Mouse (Mus musculus) midbrain, embryonic 15.5 days (tissue): Measurements from ENCODE around the gene Angel1. TPM values are rescaled to one million over a fixed set of nuclear protein-coding genes. Genes with fewer than 3 reads are reported as not detected.

Experiments
- ATAC-seq: fragments of 200-750 bp; cut with Nextera tagmentation; replicated peaks from 2 replicates; pipeline ENCODE4 v1.8.0; 2017; ENCODE audit warnings: moderate TSS enrichment
- H3K27ac ChIP-seq: fragments of 300-500 bp; sonication (generic); 2 replicates; pipeline ENCODE4 v1.5.1; 2015; ENCODE audit warnings: mild to moderate bottlenecking, inconsistent platforms
- H3K27me3 ChIP-seq: fragments of 300-500 bp; sonication (generic); replicated peaks from 2 replicates; pipeline ENCODE4 v1.6.1; 2015; ENCODE audit warnings: inconsistent platforms
- H3K36me3 ChIP-seq: fragments of 300-500 bp; sonication (generic); replicated peaks from 2 replicates; pipeline ENCODE4 v1.6.1; 2015; ENCODE audit warnings: inconsistent platforms
- H3K4me1 ChIP-seq: fragments of 300-500 bp; sonication (generic); 2 replicates; pipeline ENCODE4 v1.6.1; 2015; ENCODE audit warnings: inconsistent platforms
- H3K4me2 ChIP-seq: fragments of 300-500 bp; sonication (generic); 2 replicates; pipeline ENCODE4 v1.6.1; 2015; ENCODE audit warnings: inconsistent platforms, mild to moderate bottlenecking, moderate library complexity
- H3K4me3 ChIP-seq: fragments of 300-500 bp; sonication (generic); 2 replicates; pipeline ENCODE4 v1.5.1; 2015; ENCODE audit warnings: mild to moderate bottlenecking, inconsistent platforms
- H3K9ac ChIP-seq: fragments of 300-500 bp; sonication (generic); 2 replicates; pipeline ENCODE4 v1.6.1; 2015; ENCODE audit warnings: mild to moderate bottlenecking, inconsistent platforms
- H3K9me3 ChIP-seq: fragments of 300-500 bp; sonication (generic); 2 replicates; pipeline ENCODE4 v1.6.1; 2016; ENCODE audit warnings: inconsistent platforms
- WGBS: fragments of 180-500 bp; shearing (Covaris S2); methylation state at CpG from one replicate; pipeline ENCODE4 v1.1.7; 2015; ENCODE audit warnings: mixed read lengths; 5-methylcytosine and 5-hydroxymethylcytosine counted together
- polyA plus RNA-seq: library from polyadenylated mRNA; unstranded; fragments of >200 nt; fragmentation: Nextera tagmentation; extraction: Ambion mirVana; gene quantifications from 2 replicates; pipeline ENCODE4 v1.2.1, GENCODE M21; 2015

The Angel1 gene
- polyA plus RNA-seq, 1 experiment from 2014 or later, result 12.8 TPM

DNA sequence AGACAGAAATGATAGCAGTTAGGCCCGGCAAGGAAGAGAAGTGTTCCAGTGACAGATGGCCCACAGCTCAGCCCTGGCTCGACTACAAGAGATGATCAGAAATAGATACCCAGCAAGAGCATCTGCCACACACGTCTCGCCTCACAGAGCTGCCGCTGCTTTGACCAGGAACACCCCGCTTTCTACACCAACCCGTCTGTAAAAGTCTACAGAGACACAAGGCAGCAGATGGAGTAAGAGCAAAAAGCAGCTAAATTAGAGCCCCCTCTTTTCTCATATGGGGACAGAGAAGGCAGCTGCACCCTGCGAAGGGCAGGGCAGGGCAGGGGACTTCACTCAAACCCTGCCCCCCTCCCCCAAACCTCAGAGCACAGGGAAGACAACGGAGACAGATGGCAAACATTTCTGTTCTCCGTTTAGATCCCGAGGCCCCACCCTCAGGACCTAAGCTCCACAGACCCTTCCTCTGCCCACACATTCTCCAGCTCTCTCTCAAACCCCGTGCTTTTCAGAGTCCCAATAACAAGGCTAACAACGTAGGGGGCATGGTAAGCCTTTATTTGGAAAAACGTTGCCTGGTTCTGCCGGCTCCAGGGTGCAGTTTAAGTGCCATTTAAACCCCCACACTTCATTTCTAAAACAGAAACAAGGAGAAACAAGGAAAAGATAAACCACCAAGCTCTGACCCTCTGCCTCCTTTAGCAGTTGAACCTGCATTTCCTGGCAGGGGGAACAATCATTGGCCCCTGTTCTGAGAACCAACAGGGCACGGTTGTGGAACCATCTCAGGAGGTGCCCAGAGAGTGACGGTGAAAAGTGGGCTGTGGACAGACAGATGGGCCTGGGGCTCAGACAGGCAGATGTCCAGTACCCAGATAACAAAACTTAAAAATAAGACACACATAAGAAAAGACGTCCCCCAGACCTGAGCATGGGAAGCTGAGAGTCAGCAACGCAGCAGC, 26.0 kb downstream of the Angel1 start:
- ATAC-seq, result peak; percentile 46; the same call in 1 of the 2 replicates
- Histone ChIP-seq H3K4me2 (no peak overlapping the region), H3K9me3 (no peaks in the 10 kb centered on the region), H3K4me3 (no peak overlapping the region), H3K4me1 (peaks cover 12% of the 10 kb centered on the region), H3K27ac (peak overlapping the region; percentile 35), H3K27me3 (no peaks in the 10 kb centered on the region), H3K9ac (no peak overlapping the region), H3K36me3 (peaks cover 12% of the 10 kb centered on the region)
- WGBS, result 21% methylated on average over 19 of the region's 19 CpGs

DNA sequence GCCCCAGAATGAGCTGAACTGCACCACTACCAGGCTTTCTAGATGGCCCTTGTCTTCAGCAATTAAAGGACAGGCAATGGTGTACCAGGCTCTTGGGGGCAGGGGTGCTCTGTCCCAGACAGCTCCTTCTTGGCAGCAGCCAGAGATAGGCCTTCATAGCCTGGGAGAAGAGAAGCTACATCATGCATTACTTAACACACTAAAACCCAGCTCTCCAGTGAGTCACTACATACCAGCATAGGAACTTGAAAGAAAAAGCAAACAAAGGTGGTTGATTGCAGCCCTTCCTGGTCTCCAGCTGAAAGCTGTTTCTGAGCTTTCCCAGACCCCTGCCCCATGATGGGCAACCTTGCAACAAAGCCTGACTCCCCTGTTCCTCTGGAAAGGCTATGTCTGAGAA, 27.7 kb downstream of the Angel1 start:
- ATAC-seq, result no peak
- Histone ChIP-seq H3K4me3 (no peak overlapping the region), H3K9ac (no peak overlapping the region), H3K4me1 (peaks cover 12% of the 10 kb centered on the region), H3K27me3 (no peaks in the 10 kb centered on the region), H3K4me2 (no peak overlapping the region), H3K9me3 (no peaks in the 10 kb centered on the region), H3K36me3 (peaks cover 18% of the 10 kb centered on the region), H3K27ac (no peak overlapping the region)

DNA sequence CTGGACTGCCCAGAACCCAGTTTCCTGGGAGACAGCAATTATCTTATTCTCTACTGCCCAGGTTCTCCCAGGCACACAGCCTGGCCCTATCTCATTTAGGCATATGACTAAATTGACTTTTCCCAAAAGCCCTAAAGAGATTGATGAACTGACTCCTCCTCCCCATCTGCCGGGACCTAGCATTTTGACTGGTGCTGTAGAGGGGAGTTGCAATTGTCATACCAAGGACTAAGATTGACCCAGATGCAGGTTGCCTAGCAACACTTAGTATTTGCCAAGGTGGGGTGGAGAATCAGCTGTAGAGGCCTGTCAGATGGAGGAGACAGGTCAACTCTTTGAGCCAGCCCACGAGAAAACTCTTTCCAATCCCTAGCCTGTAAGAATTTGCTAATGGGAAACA, 28.3 kb downstream of the Angel1 start:
- no peaks in the 10 kb centered on the region for H3K9me3 ChIP-seq
- H3K27ac ChIP-seq, result no peak overlapping the region
- H3K4me3 ChIP-seq, result no peak overlapping the region
- no peaks in the 10 kb centered on the region for H3K27me3 ChIP-seq
- H3K4me1 ChIP-seq, result peaks cover 12% of the 10 kb centered on the region
- H3K9ac ChIP-seq, result no peak overlapping the region
- H3K4me2 ChIP-seq, result no peak overlapping the region
- WGBS, result 44% methylated on average over 2 of the region's 2 CpGs
- ATAC-seq, result no peak
- peaks cover 18% of the 10 kb centered on the region for H3K36me3 ChIP-seq

DNA sequence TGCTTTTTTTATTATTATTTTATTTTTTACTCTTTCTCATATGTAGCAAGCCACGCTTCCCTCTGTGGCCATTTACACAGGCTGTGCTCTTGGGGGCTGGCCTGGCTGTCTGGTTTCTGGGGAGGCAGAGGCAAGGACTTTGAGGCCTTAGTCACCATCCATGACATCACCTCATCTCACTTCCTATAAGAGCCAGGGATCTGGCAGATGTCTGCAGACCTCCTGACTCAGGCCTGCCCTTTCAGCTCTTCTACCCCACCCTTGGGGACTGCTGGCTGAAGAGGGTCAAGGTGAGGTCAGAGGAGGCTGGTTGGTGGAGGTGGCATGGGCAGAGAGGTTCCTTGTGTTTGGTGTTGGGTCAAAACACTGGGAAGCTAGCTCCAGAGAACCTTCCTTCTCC, 31.8 kb downstream of the Angel1 start:
- H3K4me2 ChIP-seq, result no peak overlapping the region
- H3K36me3 ChIP-seq, result peaks cover 32% of the 10 kb centered on the region
- 93% methylated on average over 1 of the region's 1 CpGs for WGBS
- no peak overlapping the region for H3K9ac ChIP-seq
- no peaks in the 10 kb centered on the region for H3K9me3 ChIP-seq
- ATAC-seq, result no peak
- no peaks in the 10 kb centered on the region for H3K27me3 ChIP-seq
- H3K4me1 ChIP-seq, result peaks cover 2% of the 10 kb centered on the region
- no peak overlapping the region for H3K27ac ChIP-seq
- H3K4me3 ChIP-seq, result no peak overlapping the region

DNA sequence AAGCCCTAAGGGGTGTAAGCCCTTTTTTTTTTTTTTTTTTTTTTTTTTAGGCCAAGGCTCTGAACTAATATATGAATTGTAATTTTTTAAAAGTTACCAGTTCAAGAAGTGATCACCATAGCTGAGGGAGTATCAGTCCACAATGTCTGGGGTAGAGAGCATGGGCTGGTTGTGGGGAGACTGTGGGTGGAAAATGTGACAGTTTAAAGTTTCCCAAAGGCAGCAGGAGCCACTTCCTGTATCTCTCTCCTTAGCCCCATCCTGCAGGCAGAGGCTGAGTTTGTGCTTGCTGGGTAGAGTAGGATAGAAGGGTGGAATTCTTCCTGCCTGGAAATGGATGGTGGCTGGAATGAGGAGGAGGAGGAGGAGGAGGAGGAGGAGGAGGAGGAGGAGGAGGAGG, 32.9 kb downstream of the Angel1 start:
- H3K36me3 ChIP-seq, result peaks cover 39% of the 10 kb centered on the region
- no peak overlapping the region for H3K4me3 ChIP-seq
- H3K4me2 ChIP-seq, result no peak overlapping the region

DNA sequence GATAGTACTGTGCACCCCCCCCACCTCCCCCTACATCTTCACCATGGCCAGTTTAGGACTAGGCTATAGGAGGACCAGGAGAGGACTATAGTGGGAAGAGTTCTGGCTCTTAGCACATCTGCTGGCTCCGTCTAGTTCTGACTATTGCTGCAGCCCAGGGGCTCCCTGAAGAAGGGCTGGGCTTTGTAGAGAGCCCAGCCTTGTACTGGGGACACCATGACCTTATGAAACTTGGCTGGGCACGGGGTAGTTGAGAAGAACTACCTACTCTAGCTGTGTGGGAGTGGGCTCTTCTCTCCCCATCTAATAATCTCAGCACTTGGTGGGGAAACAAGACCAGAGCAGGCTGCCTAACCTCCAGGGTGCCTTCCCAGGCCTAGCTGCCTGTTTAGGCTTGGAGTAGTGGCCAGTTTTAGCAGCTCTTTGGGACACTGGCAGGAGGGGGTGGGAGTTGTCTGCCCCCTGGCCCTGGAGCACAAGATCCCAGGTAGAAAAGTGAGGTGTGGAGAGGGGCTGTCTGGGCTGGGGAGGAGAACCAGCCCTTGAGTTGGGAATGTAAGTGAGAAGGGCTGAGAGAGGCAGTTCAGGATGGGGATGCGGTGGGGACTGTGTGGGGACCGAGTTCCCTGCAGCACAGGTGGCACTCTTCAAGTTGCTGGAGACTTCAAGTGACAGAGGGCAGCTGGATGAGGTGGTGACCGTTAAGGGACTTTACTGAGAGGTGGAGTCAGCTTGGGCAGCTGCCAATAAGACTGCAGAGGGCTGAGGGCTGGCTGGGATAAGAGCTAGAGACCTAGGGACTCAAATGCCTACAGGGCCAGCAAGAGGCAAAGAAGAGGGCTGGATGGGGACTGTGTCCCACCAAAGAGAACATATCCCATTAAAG, 33.5 kb downstream of the Angel1 start:
- ATAC-seq, result no peak
- Histone ChIP-seq H3K4me2 (no peak overlapping the region), H3K4me3 (no peak overlapping the region), H3K27me3 (no peaks in the 10 kb centered on the region), H3K27ac (no peak overlapping the region), H3K9me3 (no peaks in the 10 kb centered on the region), H3K36me3 (peaks cover 39% of the 10 kb centered on the region), H3K9ac (no peak overlapping the region), H3K4me1 (no peaks in the 10 kb centered on the region)
- 72% methylated on average over 5 of the region's 5 CpGs for WGBS

More for the DNA sequence above, 32.9 kb downstream of the Angel1 start:
- ATAC-seq, result no peak
- Histone ChIP-seq H3K27me3 (no peaks in the 10 kb centered on the region), H3K9ac (no peak overlapping the region), H3K9me3 (no peaks in the 10 kb centered on the region), H3K4me1 (no peaks in the 10 kb centered on the region), H3K27ac (no peak overlapping the region)

DNA sequence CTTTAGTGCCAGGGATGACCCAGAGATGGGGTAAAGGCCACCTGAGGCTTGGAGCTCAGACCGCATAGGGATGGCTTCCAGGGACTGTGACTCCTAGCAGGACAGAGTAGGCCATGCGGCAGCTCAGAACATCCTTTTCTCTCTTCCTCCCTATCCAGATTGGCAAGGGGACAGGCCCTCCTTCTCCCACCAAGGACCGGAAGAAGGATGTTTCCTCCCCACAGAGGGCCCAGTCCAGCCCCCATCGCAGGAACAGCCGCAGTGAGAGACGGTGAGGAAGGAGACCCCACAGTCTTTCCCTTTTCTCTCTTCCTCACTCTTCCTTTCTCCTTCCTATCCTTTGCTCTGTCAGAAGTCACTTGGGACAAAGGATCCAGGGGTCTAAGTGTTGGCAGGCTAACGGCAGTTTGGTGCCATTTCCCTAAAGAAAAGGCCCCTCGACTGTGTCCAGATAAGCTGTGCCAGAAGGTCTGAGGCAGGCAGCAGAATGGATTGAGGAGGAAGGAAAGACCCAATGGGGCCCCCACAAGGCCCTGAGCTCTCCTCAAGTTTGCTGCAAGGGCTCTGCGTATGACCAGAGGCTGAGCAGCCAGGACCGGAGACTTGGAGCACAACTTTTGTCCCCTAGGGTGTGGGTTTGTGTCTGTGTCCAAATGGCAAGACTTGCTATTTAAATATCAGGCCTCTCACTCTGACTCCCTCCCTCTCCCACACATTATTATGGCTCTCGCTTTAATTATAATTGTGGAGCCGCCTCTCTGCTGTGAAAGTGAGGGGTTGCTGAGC, 35.4 kb downstream of the Angel1 start:
- H3K4me1 ChIP-seq, result peaks cover 4% of the 10 kb centered on the region; the same call in 1 of the 2 replicates
- ATAC-seq, result no peak
- peaks cover 36% of the 10 kb centered on the region for H3K36me3 ChIP-seq
- no peak overlapping the region for H3K4me3 ChIP-seq
- H3K27me3 ChIP-seq, result no peaks in the 10 kb centered on the region
- no peak overlapping the region for H3K4me2 ChIP-seq
- H3K9me3 ChIP-seq, result no peaks in the 10 kb centered on the region
- no peak overlapping the region for H3K27ac ChIP-seq
- WGBS, result 79% methylated on average over 12 of the region's 12 CpGs
- no peak overlapping the region for H3K9ac ChIP-seq

DNA sequence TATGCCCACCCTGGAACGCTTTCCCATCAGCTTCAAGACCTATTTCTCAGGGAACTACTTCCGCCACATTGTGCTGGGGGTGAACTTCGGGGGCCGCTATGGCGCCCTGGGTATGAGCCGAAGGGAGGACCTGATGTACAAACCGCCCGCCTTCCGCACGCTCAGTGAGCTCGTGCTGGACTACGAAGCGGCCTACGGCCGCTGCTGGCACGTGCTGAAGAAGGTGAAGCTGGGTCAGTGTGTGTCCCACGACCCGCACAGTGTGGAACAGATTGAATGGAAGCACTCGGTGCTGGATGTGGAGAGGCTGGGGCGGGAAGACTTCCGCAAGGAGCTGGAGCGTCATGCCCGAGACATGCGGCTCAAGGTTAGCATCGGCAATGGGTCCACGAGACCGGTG, 37.3 kb downstream of the Angel1 start:
- 97% methylated on average over 27 of the region's 27 CpGs for WGBS
- Histone ChIP-seq H3K9me3 (no peaks in the 10 kb centered on the region), H3K27ac (no peak overlapping the region), H3K4me3 (no peak overlapping the region), H3K27me3 (no peaks in the 10 kb centered on the region), H3K9ac (no peak overlapping the region), H3K4me2 (no peak overlapping the region), H3K4me1 (peaks cover 19% of the 10 kb centered on the region), H3K36me3 (peaks cover 26% of the 10 kb centered on the region; the same call in 1 of the 2 replicates)
- ATAC-seq, result no peak

DNA sequence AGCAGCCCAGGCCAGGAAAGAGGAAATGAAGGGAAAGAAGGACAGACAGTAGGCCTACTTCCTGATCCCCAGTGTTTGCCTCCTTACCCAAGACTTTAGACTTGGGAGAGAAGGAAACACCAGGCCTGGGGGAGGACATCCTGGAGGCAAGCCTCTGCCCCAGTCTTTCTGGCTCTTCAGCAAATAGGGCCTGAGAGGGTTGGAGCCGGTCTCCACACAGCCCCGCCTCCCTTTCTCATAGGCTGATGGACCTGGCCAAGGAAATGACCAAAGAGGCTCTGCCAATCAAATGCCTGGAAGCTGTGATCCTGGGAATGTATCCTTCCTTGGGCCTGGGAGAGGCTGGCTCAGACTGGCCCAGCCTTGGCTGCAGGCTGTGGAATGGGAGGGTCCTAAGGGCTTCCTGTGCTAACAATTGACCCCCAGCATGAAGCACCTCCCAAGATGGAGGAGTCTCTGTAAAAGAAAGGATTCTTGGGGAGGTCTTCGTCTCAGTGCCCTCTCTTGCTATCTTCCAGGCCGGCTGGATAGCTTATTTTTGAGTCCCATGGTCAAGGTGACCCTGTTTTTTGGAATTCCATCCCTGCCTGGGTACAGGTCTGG, 38.2 kb downstream of the Angel1 start:
- H3K9ac ChIP-seq, result no peak overlapping the region
- H3K27me3 ChIP-seq, result no peaks in the 10 kb centered on the region
- no peak for ATAC-seq
- H3K4me3 ChIP-seq, result no peak overlapping the region
- no peaks in the 10 kb centered on the region for H3K9me3 ChIP-seq
- H3K4me1 ChIP-seq, result peaks cover 27% of the 10 kb centered on the region
- WGBS, result 87% methylated on average over 4 of the region's 4 CpGs
- H3K27ac ChIP-seq, result no peak overlapping the region
- peaks cover 24% of the 10 kb centered on the region; the same call in 1 of the 2 replicates for H3K36me3 ChIP-seq
- no peak overlapping the region for H3K4me2 ChIP-seq

DNA sequence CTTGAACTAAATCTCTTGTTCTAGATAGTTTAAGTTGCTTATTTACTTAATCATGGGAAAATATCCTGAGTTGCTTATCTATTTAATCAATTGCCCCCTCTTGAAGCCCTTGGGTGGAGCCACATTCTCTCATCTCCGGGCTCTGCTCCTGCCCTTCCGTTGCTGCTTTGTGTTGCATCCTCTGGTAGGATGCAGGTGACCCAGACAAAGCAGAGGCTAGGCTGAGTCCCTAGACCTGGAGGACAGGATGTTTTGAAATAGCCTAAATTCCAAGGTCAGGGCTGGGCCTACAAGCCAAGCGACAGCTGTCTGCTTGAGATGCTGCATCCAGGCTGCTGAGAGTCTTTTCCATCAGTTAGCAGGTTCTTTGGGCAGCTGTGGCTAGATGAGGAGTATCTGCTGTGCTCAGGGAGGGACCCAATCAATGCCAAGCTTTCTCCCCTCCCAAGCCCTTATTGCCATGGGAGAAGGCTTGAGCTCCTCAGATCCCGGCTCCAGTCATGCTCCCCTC, 38.8 kb downstream of the Angel1 start:
- H3K27me3 ChIP-seq, result no peaks in the 10 kb centered on the region
- 78% methylated on average over 4 of the region's 4 CpGs for WGBS
- peaks cover 24% of the 10 kb centered on the region; the same call in 1 of the 2 replicates for H3K36me3 ChIP-seq
- H3K9me3 ChIP-seq, result no peaks in the 10 kb centered on the region
- no peak for ATAC-seq
- no peak overlapping the region for H3K27ac ChIP-seq
- no peak overlapping the region for H3K4me2 ChIP-seq
- H3K4me1 ChIP-seq, result peaks cover 33% of the 10 kb centered on the region
- H3K9ac ChIP-seq, result no peak overlapping the region
- no peak overlapping the region for H3K4me3 ChIP-seq

DNA sequence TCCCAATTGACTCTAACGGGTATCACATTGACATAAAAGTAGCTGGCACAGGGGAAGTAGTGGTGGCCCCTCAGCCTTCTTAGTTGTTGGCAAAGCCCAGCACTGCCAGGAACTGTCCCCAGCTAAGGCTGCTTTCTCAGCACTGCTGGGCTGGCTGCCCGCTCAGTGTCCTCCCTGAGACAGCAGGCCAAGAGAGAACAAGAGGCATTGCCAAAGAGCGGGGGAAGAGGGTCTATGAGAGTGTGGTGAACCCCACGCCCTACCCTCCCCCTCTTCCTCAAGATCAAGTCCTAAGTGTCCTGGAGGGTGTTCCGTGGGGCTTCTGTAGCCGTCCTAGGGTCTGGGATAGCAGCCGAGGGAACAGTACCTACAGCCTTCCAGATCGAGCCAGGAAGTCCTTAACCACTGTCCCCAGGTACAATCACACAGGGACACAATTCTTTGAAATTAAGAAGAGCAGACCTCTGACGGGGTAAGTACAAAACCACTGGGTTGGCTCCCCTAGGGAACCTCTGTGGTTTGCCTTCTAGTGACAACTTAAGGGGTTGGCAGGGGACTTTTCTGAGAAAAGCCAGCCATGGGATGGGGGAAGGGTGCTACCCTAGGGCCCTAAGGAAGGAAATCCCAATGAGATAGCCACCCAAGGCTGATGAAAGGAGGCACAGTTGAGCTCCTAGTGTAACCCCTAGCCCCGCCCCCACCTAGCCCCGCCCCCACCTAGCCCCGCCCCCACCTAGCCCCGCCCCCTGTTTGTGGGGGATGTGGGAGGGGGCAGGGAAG, 39.5 kb downstream of the Angel1 start:
- WGBS, result 58% methylated on average over 13 of the region's 13 CpGs
- Histone ChIP-seq H3K9ac (no peak overlapping the region), H3K4me3 (no peak overlapping the region), H3K4me1 (peaks cover 40% of the 10 kb centered on the region), H3K27me3 (no peaks in the 10 kb centered on the region), H3K9me3 (no peaks in the 10 kb centered on the region), H3K27ac (0 out of 2 replicates have a peak overlapping the region, but pooled peaks have one; percentile 22), H3K4me2 (no peak overlapping the region), H3K36me3 (peaks cover 18% of the 10 kb centered on the region; the same call in 1 of the 2 replicates)
- peak; percentile 24; the same call in 1 of the 2 replicates for ATAC-seq
